Mouse (Mus musculus) kidney, postnatal 25 days (tissue): ENCODE measurements around the gene Psmd3.
A peak's percentile ranks its signal among the peaks of the same experiment; 100 is the strongest.

Experiments used
- DNase-seq, 2 experiments: peaks; one replicate each; pipeline ENCODE4 v3.0.0; 2021; ENCODE audit warnings: mixed read lengths in 2 of 2

The Psmd3 gene

DNA sequence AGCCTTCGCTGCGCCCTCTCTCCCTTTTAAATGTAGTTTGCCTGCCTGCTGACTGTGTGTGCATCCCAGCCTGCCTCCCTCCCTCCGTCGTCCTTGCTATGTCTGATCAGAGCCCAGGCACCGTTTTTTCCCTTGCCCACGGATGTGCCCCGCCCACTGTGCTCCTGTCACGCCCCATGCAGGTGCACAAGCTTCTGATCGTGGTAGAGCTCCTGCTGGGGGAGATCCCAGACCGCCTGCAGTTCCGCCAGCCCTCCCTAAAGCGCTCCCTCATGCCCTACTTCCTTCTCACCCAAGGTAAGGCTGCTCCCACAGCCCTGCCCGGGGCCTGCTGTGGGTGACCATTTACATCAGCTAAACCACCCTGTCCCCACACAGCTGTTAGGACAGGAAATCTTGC, 10.8 kb downstream of the Psmd3 start:
- DNase-seq, result peak in 1 of 2 experiments; percentile 63

DNA sequence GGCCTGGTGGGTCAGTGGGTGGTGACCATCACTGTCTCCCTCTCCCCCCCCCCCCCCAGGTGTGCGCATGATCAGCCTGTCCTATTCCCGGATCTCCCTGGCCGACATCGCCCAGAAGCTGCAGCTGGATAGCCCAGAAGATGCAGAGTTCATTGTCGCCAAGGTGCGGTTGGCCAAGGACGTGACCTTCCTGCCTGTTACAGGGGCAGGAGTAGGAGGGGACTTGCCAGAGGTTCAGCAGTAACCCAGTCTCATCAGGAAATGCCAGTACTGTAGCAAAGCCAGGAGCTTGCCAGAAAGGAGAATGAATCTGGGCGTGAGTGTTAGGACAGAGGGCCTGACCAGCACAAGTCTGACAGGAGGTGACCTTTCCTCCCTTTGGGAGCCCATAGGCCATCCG, 11.4 kb downstream of the Psmd3 start:
- peak in 1 of 2 experiments; percentile 57 for DNase-seq

DNA sequence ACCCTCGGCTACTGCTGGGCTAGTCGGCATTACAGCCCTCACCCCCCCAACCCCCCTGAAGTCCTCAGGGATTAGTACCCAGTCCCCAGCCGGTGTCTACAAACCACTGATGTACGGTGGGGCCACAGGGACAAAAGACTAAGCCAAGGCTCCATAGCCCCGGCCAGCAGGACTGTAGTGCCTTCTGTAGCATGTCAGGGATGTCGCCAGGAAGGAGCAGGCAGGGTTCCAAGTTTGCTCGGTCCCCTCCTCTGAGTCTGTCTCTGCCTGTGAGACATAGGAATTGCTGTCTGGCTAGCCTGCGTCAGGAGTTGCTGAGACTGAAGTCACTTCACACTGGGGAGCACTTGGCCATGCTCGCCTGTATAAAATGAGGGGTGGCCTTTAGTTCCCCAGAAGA, 11.9 kb downstream of the Psmd3 start:
- DNase-seq, result no peak

DNA sequence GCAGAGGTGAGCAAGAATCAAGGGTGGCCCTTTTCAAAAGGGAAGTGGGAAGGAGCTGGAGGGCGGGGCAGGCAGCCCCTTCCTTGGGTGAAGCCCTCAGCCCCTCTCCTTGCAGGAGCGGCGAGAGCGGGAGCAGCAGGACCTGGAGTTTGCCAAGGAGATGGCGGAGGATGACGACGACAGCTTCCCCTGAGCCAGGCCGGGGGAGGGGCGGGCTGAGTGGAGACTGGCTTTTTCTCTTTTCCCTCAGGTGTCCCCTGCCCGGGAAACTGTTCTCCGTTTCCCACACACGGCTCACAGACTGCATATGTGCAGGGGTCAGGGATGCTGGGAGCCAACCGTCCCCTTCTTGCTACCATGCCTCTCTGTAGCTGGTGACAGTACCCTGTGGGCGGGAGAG, 13.1 kb downstream of the Psmd3 start:
- no peak for DNase-seq

DNA sequence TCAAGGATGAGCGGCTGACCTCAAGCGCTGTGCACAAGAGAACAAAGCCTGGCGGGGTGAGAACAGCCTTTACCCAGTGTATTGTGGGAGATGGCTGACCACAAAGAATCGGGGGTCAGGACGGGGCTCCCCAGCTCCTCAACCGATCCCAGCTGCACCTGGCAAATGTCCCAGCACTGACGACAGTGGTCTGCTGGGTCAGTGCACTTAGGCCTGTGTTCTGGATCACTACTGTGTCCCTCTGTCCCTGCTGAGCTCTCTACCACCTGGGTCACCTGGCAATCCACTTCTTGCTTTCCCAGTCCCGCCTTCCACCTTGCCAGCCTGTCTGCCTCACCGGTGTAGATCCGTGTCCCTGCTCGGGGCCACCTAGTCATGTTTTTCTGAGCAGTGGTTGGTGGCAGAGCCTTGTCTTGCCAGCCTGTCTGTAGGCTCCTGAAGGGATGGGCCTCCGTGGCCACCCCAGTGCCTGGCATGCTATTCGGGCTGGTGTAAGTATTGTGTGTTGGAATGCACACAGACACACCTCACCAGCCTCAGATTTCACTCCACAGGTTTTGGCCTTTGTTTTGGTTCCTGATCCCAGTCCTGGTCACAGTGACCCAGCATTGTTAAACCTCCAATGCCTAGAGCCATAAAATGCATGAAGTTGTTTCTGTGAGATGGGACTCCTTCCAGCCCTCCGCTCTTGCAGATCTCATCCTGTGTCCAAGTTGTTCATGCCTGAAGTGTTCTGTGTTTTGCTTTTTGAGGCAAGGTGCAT, 14.3 kb downstream of the Psmd3 start:
- DNase-seq, result peak; percentile 35 to 66

DNA sequence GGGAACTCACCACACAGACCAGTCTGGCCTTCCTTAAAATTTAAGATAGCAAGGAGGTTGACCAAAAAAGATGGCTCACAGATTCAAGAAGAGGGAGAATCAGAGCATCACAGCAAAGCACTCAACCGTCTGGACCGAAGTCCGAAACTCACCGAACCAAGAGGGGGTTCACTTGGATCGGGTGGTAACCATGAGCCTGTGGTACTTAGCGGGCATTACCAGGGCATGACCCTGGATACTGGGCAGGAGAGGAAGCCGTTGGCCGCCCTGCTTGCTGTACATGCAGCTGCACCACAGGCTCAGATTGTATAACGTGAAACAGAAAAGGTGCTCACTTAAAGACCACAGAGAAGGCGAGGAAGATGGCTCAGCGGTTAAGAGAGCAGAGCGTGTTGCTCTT, 14.9 kb downstream of the Psmd3 start:
- peak; percentile 34 to 64 for DNase-seq

DNA sequence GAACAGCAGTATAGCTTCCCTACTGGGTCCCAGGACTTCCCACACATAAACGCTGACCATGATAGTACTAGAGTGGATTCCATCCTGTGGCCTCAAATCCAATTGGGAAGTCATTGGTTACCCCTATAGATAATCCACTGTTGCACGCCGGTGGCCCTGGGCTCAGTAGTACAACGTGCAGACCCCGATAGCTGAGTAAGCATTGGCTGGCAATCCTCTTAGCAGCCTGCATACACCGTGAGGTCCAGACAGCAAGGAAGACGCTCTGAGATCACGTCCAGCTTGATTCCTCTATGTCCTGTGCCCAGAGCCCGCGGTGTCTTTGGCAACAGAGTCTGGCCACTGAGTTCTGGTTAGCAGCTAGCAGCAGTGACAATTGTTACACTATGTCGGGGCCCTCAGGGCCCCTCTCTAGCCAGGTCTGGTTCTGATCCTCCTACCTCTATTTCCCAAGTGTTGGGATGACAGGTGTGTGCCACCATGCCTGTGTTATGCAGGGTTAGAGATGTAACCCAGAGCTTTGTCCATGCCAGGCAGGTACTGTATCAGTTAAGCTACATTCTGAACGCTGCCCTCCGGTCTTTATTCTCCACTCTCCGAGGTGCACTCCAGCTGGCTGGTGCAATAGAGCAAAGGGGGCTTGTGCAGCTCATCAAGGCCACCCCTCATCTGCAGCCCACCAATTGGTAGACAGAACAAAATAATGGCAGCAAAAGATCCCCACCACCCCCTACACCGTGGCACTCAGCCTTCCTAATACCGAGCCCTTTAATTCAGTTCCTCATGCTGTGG, 16.7 kb downstream of the Psmd3 start:
- no peak for DNase-seq

DNA sequence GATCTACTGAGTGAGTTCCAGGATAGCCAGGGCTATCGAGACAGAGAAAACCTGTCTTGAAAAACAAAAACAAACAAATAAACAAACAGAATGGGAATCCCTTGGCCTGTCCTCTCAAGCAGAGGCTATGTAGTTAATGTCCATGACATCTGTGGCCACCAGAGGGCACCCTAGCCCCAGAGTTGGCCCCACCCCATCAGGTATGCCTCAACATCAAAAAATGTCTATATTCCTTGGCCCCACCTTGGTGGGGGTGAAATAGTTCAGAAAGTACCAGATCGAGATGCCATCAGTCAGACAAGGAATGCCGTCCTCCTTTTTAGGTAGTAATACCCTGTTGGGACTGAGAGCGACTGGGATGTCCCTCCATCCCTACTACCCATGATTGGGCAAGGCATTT, 17.6 kb downstream of the Psmd3 start:
- DNase-seq, result peak; percentile 80 to 90

DNA sequence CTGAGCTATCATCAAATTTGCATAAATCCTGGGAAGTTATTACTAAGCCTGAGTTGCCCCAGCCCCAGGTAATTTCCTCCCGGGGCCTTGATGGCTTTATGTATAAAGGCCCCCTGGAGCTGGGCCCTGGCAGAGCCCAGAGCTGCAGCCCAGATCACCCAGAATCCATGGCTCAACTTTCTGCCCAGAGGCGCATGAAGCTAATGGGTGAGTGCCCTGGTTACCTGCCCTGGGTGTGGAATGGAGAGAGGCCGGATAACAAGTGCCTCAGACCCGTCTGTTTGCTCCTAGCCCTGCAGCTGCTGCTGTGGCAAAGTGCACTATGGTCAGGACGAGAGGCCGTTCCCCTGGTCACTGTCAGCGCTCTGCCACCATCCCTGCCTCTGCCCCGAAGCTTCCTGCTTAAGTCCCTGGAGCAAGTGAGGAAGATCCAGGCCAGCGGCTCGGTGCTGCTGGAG, 18.9 kb downstream of the Psmd3 start, which contains the start of gene Csf3:
TSS of gene Csf3 (plus strand) at position 51 of the 458 bp plus-strand sequence.
- no peak for DNase-seq

DNA sequence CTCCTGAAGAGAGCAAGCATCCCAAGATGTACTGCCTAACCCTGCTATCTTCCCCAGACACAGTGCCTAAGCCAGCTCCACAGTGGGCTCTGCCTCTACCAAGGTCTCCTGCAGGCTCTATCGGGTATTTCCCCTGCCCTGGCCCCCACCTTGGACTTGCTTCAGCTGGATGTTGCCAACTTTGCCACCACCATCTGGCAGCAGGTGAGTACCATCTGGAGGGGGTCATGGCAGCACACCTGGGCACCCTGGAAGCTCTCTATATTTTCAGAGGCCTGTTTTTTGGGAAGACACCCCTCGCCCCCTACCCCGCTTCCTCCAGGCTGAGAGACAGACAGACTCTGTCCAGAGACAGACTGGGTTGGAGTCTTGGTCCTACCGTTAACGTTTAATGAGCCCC, 20.0 kb downstream of the Psmd3 start:
- no peak for DNase-seq

DNA sequence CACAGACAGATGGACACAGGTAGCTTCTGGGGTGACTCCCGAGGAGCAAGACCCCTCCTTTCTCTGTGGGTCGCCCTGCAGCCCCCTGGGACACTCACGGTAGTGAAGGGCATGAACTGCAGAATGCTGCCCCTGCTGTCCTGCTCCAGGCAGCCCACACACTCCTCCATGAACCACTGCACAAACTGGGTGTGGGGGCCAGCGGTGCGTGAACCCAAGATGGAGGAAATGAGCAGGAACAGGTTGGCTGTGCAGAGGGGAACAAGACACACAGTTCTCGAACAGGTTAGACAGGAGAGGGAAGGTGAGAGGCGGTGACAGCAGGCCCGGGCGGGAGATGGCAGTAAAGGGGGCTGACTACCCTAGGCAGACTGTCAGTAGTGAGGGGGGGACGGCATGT, 22.7 kb downstream of the Psmd3 start:
- DNase-seq, result no peak

DNA sequence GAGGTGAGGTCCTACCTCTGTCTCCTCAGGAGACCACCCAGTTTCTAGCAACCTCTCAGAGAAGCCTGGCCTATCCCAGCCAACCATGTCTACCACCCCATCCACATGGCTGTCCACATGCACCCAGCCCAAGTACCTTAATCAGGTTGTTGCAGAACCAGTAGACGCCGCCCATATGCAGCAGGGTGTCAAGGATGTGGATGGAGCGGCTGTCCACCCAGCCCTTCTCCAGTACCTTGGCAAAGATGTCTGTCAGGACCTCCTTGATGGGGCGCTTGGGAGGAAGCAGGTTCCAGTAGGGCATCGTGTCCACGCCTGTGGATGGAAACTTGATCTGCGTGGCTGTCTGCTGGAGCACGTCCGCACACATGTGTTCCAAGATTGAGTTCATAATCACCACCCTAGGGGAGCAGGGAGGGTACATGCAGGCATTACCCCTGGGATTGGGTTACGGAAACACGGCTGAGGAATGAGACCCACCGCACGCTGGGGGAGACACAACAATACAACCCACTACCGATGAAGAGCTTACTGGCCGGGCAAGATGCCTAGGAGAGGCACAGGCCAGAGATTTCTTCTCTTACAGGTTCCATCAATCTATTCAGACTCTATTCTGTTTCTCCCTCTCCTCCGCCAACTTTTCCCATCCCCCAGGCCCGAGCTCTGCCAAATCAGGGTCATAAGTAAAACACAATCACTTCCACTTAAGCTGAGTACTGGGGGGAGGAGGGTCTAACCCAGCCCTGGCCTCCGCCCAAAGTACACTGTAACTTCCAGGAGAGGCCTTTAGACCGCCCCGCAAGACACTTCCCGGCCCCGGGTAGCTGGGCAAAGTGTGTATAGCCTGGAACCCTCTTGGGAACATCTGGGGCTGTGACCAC, 25.3 kb downstream of the Psmd3 start:
- peak; percentile 74 to 87 for DNase-seq

DNA sequence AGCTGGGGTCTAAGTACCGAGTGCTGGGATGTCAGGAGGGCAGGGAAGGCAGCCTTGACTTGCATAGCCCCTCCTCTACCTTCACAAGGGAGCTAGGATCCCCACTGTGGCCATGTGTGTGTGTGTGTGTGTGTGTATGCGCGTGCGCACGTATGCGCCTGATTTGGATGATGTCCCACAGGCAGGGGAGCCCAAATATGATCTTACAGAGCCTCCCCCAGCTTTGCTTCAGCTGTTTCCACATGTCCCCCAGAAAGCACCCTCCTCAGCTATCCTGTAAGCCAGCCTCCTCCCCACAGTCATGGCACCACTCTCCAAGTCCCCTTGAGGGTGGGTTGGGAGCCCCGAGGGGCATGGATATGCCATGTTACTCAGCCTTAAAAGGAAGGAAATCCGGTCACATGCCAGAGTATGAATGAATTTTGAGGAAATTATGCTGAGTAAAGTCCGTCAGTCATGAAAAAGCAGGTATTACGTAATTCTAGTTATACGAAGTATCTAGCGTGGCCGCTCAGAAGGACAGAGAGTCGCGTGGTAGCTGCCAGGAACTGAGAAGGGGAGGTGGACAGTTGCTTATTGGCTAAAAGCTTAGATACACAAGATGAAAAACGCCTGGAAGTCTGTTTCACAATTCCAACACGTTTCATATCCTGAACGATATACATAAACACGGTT, 26.1 kb downstream of the Psmd3 start:
- peak in 1 of 2 experiments; percentile 78 for DNase-seq

DNA sequence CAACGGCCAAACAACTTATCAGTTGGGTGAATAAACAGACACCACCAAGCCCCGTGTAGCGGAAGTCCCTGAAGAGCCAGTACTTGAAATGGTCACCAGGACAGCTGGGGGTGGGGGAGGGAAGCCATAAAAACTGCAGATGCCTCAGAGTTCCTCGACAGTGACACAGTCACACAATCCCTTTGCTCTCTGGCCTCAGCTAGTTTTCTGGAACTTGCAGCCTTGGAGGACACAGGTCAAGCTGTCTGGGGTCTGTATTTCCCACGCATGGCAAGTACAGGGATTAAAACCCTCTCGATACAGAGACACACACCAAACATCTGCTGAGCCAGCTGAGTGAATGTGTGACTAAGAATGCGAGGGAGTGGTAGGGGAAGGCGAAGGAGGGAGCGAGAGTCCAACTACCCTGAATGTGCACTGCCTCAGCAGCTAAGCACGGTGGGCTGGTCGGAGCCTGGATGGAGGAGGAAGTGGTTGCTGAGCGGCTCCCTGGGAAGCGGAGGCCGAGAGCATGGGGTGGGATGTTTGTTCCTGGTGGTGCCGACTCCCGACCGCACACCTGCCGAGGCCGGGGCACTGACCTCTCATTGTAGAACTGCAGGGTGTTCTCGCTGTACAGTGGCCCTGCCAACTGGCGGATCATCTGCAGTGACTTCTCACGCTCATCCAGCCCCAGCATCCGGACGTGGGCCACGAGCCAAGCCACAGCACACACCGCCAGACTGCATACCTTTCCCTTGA, 26.8 kb downstream of the Psmd3 start:
- DNase-seq, result peak; percentile 81 to 88

DNA sequence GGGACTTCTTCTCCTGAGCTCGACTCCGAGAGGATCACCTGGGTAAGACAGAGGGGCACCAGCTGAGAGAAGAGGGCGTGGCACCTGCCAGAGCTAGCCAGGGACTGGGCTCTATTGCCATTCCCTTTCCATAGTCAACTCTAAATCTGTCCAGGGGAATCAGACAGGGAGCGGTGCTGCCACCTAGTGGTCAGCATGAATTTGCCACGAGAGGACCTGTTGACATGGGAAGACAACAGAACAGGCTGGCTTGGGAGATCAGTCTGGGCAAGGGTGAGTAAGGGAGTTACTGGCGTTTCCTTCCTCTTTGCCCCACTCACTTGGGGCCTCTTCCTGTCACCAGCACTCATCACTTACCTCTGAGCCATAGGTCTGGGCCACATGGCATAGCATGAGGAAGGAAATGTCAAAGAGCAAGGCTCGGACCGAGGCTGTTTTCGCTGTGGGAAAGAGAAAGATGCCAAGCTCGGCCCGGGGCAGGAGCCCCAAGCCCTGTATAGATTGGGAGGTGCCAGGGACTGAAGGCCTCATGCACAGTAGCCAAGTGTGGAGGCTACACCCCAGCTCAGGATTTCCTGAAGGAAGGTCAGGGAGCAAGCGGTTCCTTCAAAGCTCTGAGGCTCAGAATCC, 28.2 kb downstream of the Psmd3 start:
- DNase-seq, result peak; percentile 89 to 94

DNA sequence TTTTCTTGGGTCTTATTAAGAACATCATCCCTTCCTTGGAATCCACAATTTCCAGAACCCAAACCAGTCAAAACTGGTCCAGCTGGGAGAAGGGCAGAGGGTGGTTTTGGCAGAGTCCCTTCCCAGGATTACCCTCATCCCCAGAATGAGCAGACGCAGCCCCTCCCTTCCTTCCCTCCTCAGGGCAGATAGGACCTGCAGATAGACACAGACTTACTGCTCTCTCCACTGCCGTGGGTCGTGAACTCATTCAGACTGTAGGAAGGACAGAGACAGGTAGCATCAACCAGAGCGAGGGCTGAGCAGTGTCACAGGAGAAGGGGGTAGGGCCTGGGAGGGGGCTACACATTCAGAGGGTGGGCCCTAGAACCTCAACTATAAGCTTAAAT, 28.7 kb downstream of the Psmd3 start:
- DNase-seq, result no peak

DNA sequence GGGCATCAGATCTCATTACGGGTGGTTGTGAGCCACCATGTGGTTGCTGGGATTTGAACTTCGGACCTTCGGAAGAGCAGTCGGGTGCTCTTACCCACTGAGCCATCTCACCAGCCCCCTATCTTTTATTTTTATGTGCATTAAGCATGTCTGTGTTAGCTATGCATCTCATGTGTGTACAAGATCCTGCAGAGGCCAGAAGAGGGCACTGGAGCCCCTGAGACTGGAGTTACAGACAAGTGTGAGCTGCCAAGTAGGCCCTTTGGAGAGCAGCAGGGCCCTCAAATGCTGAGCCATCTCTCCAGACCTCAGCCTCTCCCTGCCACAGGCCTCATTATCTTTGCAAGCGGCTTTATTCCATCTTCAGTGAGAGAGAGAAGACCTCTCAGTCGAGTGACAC, 29.7 kb downstream of the Psmd3 start:
- DNase-seq, result peak in 1 of 2 experiments; percentile 50

DNA sequence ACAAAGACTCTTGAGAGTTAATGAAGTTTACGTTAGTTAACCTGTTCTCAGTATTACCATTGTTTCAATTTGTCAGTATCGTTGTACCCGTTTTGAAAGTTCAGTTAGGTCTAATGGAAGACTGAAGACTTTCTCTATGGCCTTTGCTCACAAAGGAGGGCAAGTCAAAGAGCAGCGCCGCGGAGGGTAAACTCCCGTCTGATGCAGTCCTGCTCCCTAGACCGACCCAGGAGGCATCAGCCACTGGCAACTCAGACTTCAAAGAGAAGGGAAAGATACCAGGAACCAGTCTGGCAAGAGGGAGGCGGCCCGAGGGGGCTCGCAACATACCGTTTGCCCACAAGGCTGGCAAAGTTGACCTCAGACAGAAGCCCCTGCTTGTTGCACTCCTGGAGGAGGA, 31.3 kb downstream of the Psmd3 start:
- DNase-seq, result peak; percentile 45 to 61

DNA sequence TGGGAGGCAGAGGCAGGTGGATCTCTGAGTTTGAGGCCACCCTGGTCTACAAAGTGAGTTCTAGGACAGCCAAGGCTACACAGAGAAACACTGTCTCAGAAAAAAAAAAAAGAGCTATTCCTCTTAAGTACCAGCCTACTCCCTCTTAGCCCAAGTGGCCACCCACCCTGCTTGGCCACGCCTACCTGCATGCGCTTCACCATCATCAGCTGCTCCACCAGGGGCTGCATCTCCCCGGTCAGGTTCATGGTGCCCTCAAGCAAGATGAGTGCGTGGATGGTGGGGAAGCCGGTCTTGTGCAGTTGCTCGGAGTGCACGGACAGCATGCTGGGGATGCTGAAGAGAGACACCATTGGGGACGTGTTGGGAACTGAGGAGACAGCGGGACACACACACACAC, 33.6 kb downstream of the Psmd3 start:
- DNase-seq, result peak in 1 of 2 experiments; percentile 31

DNA sequence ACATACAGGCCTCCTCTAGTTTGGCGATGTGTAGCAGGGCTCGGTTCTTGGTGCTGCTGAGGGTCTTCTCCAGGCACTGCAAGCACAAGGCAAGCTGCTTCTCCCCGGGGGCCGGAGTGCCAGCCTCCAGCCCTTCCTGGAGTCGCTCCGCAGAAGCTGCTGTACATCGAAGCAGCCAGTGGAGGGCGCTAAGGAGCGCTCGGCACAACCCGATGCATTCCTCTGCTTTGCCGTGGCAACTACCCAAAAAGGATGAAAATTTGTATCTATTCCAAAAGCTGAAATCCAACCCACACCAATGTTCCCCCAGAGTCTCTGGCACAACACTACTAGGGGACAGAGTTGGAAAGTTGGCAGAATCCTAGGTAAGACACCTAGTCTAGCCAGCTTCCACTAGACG, 35.5 kb downstream of the Psmd3 start:
- peak; percentile 71 to 77 for DNase-seq

DNA sequence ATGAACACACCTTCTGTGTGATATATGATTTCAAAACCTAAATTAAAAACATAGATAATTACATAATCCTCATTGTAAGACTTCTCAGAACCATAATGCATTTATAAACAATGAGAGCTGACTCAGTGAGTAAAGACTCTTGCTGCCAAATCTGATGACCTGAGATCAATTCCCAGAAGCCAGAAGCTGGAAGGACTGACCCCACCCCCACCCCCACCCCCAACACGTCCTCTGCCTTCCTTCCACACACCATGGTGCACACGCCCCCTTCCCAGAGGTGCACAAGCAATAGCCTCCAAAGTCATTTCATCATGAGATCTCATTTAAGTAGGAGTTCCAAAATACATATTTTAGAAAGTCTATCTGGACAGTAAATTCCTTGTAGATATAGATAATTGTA, 38.4 kb downstream of the Psmd3 start:
- no peak for DNase-seq
